Mouse (Mus musculus) lung, embryonic 16.5 days (tissue): ENCODE results near the gene Gm43064. TPM values are rescaled to one million over a fixed set of nuclear protein-coding genes. Genes with fewer than 3 reads are reported as not detected.
A peak's percentile ranks its signal among the peaks of the same experiment; 100 is the strongest.
"Not testable (repeated sequence)": the region's sequence is repeated elsewhere in the genome, so short reads cannot be mapped to it uniquely, and the experiment has no call there.

Source experiments
- ATAC-seq: fragments of 200-750 bp; cut with Nextera tagmentation; 2 replicates; pipeline ENCODE4 v1.8.0; 2017; ENCODE audit warnings: low read depth, mild to moderate bottlenecking, moderate library complexity
- H3K27ac ChIP-seq: fragments of 300-500 bp; sonication (generic); 2 replicates; pipeline ENCODE4 v1.5.1; 2014; ENCODE audit warnings: mild to moderate bottlenecking, control low read depth, low read length
- H3K27me3 ChIP-seq: fragments of 300-500 bp; sonication (generic); 2 replicates; pipeline ENCODE4 v1.6.1; 2014; ENCODE audit warnings: low read depth, low read length, mixed read lengths; ENCODE audit not compliant: control insufficient read depth, insufficient read depth
- H3K36me3 ChIP-seq: fragments of 300-500 bp; sonication (generic); 2 replicates; pipeline ENCODE4 v1.6.1; 2014; ENCODE audit warnings: low read length; ENCODE audit not compliant: control insufficient read depth, insufficient read depth
- H3K4me1 ChIP-seq: fragments of 300-500 bp; sonication (generic); replicated peaks from 2 replicates; pipeline ENCODE4 v1.6.1; 2014; ENCODE audit warnings: low read length, mixed read lengths; ENCODE audit not compliant: control insufficient read depth, insufficient read depth
- H3K4me2 ChIP-seq: fragments of 300-500 bp; sonication (generic); 2 replicates; pipeline ENCODE4 v1.6.1; 2014; ENCODE audit warnings: low read depth, low read length, control low read depth
- H3K4me3 ChIP-seq: fragments of 300-500 bp; sonication (generic); 2 replicates; pipeline ENCODE4 v1.5.1; 2014; ENCODE audit warnings: mild to moderate bottlenecking, low read length, control low read depth
- H3K9ac ChIP-seq: fragments of 300-500 bp; sonication (generic); 2 replicates; pipeline ENCODE4 v1.6.1; 2014; ENCODE audit warnings: low read length, control low read depth
- H3K9me3 ChIP-seq: fragments of 300-500 bp; sonication (generic); 2 replicates; pipeline ENCODE4 v1.6.1; 2016; ENCODE audit warnings: low read length; ENCODE audit not compliant: control insufficient read depth
- WGBS: fragments of 180-500 bp; shearing (Covaris S2); extraction: QIAGEN DNeasy Blood & Tissue Kit; methylation state at CpG from one replicate; pipeline ENCODE4 v1.1.7; 2014; 5-methylcytosine and 5-hydroxymethylcytosine counted together
- polyA plus RNA-seq: library from polyadenylated mRNA; unstranded; fragments of >200 nt; fragmentation: Nextera tagmentation; extraction: Ambion mirVana; gene quantifications from 2 replicates; pipeline ENCODE4 v1.2.1, GENCODE M21; 2015

Gm43064 gene
- polyA plus RNA-seq, 1 experiment from 2014 or later, result 0.15 TPM

DNA sequence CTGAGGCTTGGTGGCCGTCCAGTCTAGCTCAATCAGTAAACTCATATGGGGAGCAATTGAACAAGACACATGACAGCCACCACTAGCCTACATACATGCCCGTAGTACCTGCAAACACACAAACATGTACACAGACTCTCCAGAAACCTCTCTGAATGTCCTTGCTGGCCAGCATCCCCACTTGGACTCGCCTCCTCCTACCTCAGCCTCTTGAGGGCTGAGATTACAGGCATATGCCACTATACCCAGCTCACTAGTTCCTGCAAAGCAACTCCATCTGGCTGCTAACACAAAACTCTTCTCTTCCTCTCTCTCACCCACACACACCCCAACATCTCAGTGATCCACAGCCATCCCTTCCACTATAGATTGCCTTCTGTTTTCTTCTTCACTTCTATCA, 29.1 kb upstream of the Gm43064 start:
- Histone ChIP-seq H3K27me3 (no peaks in the 10 kb centered on the region), H3K4me1 (no peaks in the 10 kb centered on the region), H3K36me3 (peaks cover 13% of the 10 kb centered on the region), H3K9me3 (no peaks in the 10 kb centered on the region), H3K4me3 (no peak overlapping the region), H3K27ac (no peak overlapping the region), H3K4me2 (no peak overlapping the region), H3K9ac (no peak overlapping the region)
- ATAC-seq, result no peak
- WGBS, result 82% methylated on average over 3 of the region's 3 CpGs

DNA sequence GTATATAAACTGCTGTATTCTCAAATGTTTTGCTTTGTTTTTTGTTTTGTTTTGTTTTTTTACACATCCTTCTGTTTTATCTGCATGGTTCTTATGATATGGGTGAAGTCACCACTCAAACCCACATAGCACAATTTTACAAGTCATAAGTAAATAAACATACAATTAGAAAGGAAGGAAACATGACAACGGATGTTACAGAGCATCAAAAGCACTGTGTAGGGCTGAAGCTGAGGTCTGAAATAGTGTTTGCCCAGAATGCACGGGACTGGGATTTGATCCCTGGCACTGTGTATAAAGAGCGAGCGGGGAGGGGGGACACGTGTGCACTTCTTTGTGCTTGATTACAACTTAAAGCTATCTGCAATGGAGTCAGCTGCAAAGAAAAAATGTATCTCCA, 28.6 kb upstream of the Gm43064 start:
- Histone ChIP-seq H3K36me3 (peaks cover 13% of the 10 kb centered on the region), H3K9ac (no peak overlapping the region), H3K4me3 (no peak overlapping the region), H3K4me1 (no peaks in the 10 kb centered on the region), H3K9me3 (no peaks in the 10 kb centered on the region), H3K27me3 (no peaks in the 10 kb centered on the region), H3K27ac (no peak overlapping the region), H3K4me2 (no peak overlapping the region)
- WGBS, result 62% methylated on average over 5 of the region's 5 CpGs
- no peak for ATAC-seq

DNA sequence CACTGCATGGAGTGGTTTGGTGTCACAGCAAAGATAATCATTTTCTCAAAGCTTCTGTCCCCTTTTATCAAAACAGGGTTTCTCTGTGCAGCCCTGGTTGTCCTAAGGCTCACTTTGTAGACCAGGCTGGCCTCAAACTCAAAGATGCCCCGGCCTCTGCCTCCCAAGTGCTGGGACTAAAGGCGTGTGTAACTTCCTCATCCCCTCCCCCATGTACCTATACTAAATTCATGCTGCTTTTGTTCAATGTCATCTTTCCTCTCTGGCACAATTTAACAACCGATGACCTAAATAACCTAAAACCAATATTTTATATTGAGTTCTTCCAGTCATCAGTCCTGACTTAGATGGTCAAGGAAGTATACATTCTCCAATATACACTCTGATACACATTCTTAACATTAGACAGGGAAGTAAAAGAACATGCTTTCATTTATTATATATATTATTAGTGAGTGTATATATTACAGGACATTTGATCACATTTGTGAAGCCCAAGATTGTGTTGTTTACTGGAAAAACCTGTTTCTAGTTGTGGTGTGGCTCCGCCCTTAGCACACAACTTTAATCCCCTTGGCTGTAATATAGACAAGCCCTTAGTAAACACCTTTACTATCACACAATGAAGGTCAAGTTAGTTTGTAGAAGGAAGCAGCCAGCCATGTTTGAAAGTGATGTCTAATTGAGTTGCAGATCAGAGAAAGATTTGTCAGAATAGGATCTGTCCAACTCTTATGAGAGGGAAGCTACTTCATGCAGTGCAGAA, 26.3 kb upstream of the Gm43064 start:
- peaks cover 6% of the 10 kb centered on the region for H3K4me1 ChIP-seq
- no peaks in the 10 kb centered on the region for H3K9me3 ChIP-seq
- ATAC-seq, result no peak
- WGBS, result 75% methylated on average over 4 of the region's 4 CpGs
- no peaks in the 10 kb centered on the region for H3K27me3 ChIP-seq
- H3K4me3 ChIP-seq, result no peak overlapping the region
- no peaks in the 10 kb centered on the region for H3K36me3 ChIP-seq
- H3K9ac ChIP-seq, result no peak overlapping the region
- H3K4me2 ChIP-seq, result no peak overlapping the region
- H3K27ac ChIP-seq, result no peak overlapping the region

GRCm38 (mm10) chr3:103787225-103787624, 22.1 kb upstream of the Gm43064 start:
- no peak overlapping the region for H3K9ac ChIP-seq
- no peaks in the 10 kb centered on the region for H3K36me3 ChIP-seq
- no peak overlapping the region for H3K4me3 ChIP-seq
- H3K4me2 ChIP-seq, result no peak overlapping the region
- no peaks in the 10 kb centered on the region for H3K9me3 ChIP-seq
- no peak overlapping the region for H3K27ac ChIP-seq
- H3K4me1 ChIP-seq, result peaks cover 20% of the 10 kb centered on the region
- no peak for ATAC-seq
- 60% methylated on average over 7 of the region's 7 CpGs for WGBS
- H3K27me3 ChIP-seq, result no peaks in the 10 kb centered on the region

DNA sequence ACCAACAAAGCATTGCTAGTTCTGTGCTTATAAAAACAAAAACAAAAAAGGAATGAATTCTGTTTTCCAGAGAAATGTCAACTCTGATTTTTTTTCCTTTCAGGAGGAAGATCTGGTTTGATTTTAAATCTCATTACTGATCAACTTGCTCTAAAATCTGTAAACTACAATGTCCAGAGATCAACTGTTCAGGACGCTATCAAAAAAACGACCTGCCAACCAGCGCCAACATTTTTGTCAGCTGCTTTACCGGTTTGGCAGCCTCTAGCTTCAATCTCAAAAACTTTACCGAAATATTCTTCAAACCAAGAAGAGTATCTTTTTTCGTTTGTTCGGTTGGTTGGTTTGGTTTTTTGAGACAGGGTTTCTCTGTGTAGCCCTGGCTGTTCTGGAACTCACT, 20.3 kb upstream of the Gm43064 start:
- Histone ChIP-seq H3K4me1 (peaks cover 20% of the 10 kb centered on the region), H3K9ac (no peak overlapping the region), H3K27ac (no peak overlapping the region), H3K27me3 (no peaks in the 10 kb centered on the region), H3K4me3 (peak overlapping the region; percentile 94), H3K4me2 (peak overlapping the region; percentile 72), H3K36me3 (no peaks in the 10 kb centered on the region), H3K9me3 (no peaks in the 10 kb centered on the region)
- ATAC-seq, result no peak
- WGBS, result 57% methylated on average over 7 of the region's 7 CpGs

DNA sequence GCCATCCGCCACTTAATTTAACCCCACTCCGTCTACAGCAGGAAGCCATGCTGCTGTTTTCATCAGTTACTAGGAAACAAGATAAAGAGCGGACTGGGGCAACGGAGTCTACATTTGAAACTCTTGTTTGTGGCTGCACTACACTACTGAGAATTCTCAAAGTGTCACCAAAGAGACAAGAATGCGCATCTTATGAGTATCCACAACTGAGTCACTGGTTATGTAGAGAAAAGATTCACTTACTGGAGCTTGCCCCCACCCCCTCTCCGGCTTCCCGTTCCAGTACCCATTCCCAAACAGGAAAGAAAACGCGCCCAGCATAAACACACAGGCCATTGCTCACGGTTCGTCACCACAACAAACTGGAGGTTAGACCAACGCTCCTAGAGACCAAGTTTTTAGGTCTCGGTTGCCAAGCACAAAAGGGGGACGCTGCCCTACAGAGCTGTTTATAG, 19.5 kb upstream of the Gm43064 start:
- H3K4me3 ChIP-seq, result peak overlapping the region; percentile 94
- no peaks in the 10 kb centered on the region for H3K9me3 ChIP-seq
- H3K9ac ChIP-seq, result peak overlapping the region; percentile 91
- peaks cover 20% of the 10 kb centered on the region for H3K4me1 ChIP-seq
- ATAC-seq, result peak; percentile 9; the same call in 1 of the 2 replicates
- peak overlapping the region; percentile 74 for H3K27ac ChIP-seq
- no peaks in the 10 kb centered on the region for H3K36me3 ChIP-seq
- H3K27me3 ChIP-seq, result no peaks in the 10 kb centered on the region
- 1% methylated on average over 14 of the region's 14 CpGs for WGBS
- H3K4me2 ChIP-seq, result peak overlapping the region; percentile 72

GRCm38 (mm10) chr3:103790346-103791145, 18.8 kb upstream of the Gm43064 start:
- H3K4me2 ChIP-seq, result peak overlapping the region; percentile 72
- no peaks in the 10 kb centered on the region for H3K27me3 ChIP-seq
- ATAC-seq, result peak; percentile 74
- no peaks in the 10 kb centered on the region for H3K9me3 ChIP-seq
- H3K27ac ChIP-seq, result peak overlapping the region; percentile 74
- H3K4me3 ChIP-seq, result peak overlapping the region; percentile 94
- peak overlapping the region; percentile 91 for H3K9ac ChIP-seq
- H3K4me1 ChIP-seq, result peaks cover 20% of the 10 kb centered on the region
- WGBS, result under 1% methylated on average over 28 of the region's 61 CpGs
- no peaks in the 10 kb centered on the region for H3K36me3 ChIP-seq

DNA sequence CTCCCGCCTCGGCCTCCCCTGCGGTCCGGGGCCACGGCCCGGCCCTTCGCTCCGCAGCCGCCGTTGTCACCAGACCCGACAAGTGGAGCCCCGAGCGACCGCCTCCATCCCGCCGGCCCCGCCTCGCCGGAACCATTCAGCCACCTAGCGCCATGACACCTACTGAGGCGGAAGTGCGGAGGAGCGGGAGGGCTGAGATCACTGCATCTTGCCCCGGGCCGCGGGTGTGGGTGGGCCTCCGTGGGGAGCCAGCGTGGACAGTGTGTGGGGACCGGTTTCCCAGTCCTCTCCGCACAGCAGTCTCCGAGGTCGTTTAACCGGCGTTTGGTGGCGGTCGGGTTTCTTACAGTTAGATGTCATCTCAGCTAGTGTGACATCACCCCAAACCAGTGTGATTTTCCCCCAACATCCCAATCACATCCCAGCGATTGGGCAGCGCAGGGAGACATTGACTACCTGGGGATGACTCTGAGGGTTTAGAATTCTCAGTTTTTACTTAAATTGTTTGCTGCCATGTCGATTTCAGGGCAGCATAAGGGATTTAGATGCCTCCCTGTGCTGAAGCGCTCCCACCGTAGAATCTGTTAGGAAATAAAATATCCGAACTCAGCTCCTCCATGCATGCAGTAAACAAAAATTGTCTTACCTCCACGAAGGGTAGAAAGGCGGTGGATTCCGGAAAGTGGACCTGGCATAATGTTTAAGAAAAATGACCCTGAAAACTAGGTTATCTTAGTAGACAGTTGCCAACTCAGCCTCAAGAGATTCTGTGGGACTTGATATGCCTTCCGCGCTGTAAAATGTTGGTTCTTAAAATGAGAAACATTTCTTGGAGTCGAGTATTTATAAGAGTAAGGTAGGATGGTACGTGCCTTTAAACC, 17.9 kb upstream of the Gm43064 start, which contains the start of gene Hipk1:
Hipk1 (minus strand) TSS at position 334 of the 881 bp plus-strand sequence.
- ATAC-seq, result peak; percentile 98
- Histone ChIP-seq H3K4me1 (peaks cover 20% of the 10 kb centered on the region), H3K27ac (peak within 1 kb of the TSS; percentile 74), H3K4me3 (peak within 1 kb of the TSS; percentile 94), H3K9ac (peak within 1 kb of the TSS; percentile 91), H3K4me2 (peak within 1 kb of the TSS; percentile 76), H3K27me3 (no peaks in the 10 kb centered on the region; the same call in 1 of the 2 replicates), H3K9me3 (no peaks in the 10 kb centered on the region), H3K36me3 (no peaks in the 10 kb centered on the region)
- 13% methylated on average over 31 of the region's 49 CpGs for WGBS

DNA sequence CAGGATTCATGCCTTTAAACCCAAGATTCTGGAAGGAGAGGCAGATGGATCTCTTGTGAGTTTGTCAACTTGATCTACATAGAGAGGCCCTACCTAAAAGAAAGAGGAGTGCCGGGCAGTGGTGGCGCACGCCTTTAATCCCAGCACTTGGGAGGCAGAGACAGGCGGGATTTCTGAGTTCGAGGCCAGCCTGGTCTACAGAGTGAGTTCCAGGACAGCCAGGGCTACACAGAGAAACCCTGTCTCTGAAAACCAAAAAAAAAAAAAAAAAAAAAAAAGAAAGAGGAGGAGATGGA, 17.3 kb upstream of the Gm43064 start:
- H3K4me3 ChIP-seq, ATAC-seq, H3K9ac ChIP-seq, H3K27me3 ChIP-seq, H3K36me3 ChIP-seq, H3K27ac ChIP-seq, H3K9me3 ChIP-seq, H3K4me2 ChIP-seq: not testable (repeated sequence)
- H3K4me1 ChIP-seq, result peaks cover 20% of the 10 kb centered on the region
- 83% methylated on average over 5 of the region's 5 CpGs for WGBS
